Mouse (Mus musculus) kidney, postnatal 25 days (tissue): ENCODE measurements around the gene Angptl6.

Experiments used
- DNase-seq, 2 experiments: peaks; one replicate each; pipeline ENCODE4 v3.0.0; 2021; ENCODE audit warnings: mixed read lengths in 2 of 2

The Angptl6 gene

GRCm38 (mm10) chr9:20879097-20879792 is at the start of gene Angptl6:
Gene Angptl6, minus strand, starts transcription at chr9:20879727.
- DNase-seq = peak in 1 of 2 experiments; percentile 53

- DNase-seq = no peak
These were observed 43.7 kb upstream of the Angptl6 start for GRCm38 (mm10) chr9:20923258-20923657.

GRCm38 (mm10) chr9:20916160-20916559 is 36.6 kb upstream of the Angptl6 start:
- DNase-seq = peak; percentile 54 to 61

GRCm38 (mm10) chr9:20909948-20910347 is 30.4 kb upstream of the Angptl6 start:
- DNase-seq = no peak

GRCm38 (mm10) chr9:20902174-20902491 is 22.6 kb upstream of the Angptl6 start:
- DNase-seq = no peak

- DNase-seq = peak in 1 of 2 experiments; percentile 58
These were observed 22.1 kb upstream of the Angptl6 start for GRCm38 (mm10) chr9:20901466-20902173.

- DNase-seq = peak; percentile 87 to 91
These were observed 19.1 kb upstream of the Angptl6 start, which contains the start of gene Eif3g for GRCm38 (mm10) chr9:20898511-20899073. Gene Eif3g, minus strand, starts transcription at chr9:20898623.

- no peak for DNase-seq
These were observed 18.4 kb upstream of the Angptl6 start for GRCm38 (mm10) chr9:20897736-20898510.

- no peak for DNase-seq
These were observed 15.9 kb upstream of the Angptl6 start for GRCm38 (mm10) chr9:20895382-20895781.

- no peak for DNase-seq
These were observed 15.1 kb upstream of the Angptl6 start for GRCm38 (mm10) chr9:20894629-20895028.

GRCm38 (mm10) chr9:20893590-20894343 is 14.2 kb upstream of the Angptl6 start:
- no peak for DNase-seq

GRCm38 (mm10) chr9:20893069-20893468 is 13.5 kb upstream of the Angptl6 start:
- DNase-seq = no peak

- DNase-seq = no peak
These were observed 12.7 kb upstream of the Angptl6 start for GRCm38 (mm10) chr9:20892104-20892653.

GRCm38 (mm10) chr9:20891339-20892103 is 12.0 kb upstream of the Angptl6 start:
- peak in 1 of 2 experiments; percentile 48 for DNase-seq

- DNase-seq = no peak
These were observed 10.9 kb upstream of the Angptl6 start for GRCm38 (mm10) chr9:20890411-20890810.

- peak in 1 of 2 experiments; percentile 43 for DNase-seq
These were observed 9.9 kb upstream of the Angptl6 start for GRCm38 (mm10) chr9:20889185-20890141.

GRCm38 (mm10) chr9:20888386-20888765 is 8.8 kb upstream of the Angptl6 start:
- DNase-seq = no peak

GRCm38 (mm10) chr9:20887704-20888385 is 8.3 kb upstream of the Angptl6 start, which contains the start of gene Ppan:
Gene Ppan, plus strand, starts transcription at chr9:20888175.
- peak; percentile 97 to 98 for DNase-seq

- no peak for DNase-seq
These were observed 7.7 kb upstream of the Angptl6 start for GRCm38 (mm10) chr9:20887191-20887590.
